Mouse (Mus musculus): ENCODE measurements around the gene Gpr15.

The Gpr15 gene

GRCm38 (mm10) chr16:58718666-58719120 lies at the start of gene Gpr15:
TSS of gene Gpr15 (minus strand) at chr16:58719070.
- peak; percentile 22 for DNase-seq (ENCODE audit: low spot score)

- DNase-seq (ENCODE audit: low spot score), result no peak
Observed at GRCm38 (mm10) chr16:58763076-58763475, 44.2 kb upstream of the Gpr15 start, which contains the start of gene Olfr172. TSS of gene Olfr172 (minus strand) at chr16:58763176.

- DNase-seq (ENCODE audit: low spot score), result no peak
Observed at GRCm38 (mm10) chr16:58756191-58756590, 37.3 kb upstream of the Gpr15 start.

GRCm38 (mm10) chr16:58751314-58751713 lies 32.4 kb upstream of the Gpr15 start:
- DNase-seq (ENCODE audit: low spot score), result no peak

GRCm38 (mm10) chr16:58746715-58747114 lies 27.8 kb upstream of the Gpr15 start:
- DNase-seq (ENCODE audit: low spot score), result no peak

- no peak for DNase-seq (ENCODE audit: low spot score)
Observed at GRCm38 (mm10) chr16:58740751-58741150, 21.9 kb upstream of the Gpr15 start.

GRCm38 (mm10) chr16:58738800-58739199 lies 19.9 kb upstream of the Gpr15 start:
- DNase-seq (ENCODE audit: low spot score), result no peak

- DNase-seq (ENCODE audit: low spot score), result no peak
Observed at GRCm38 (mm10) chr16:58738205-58738604, 19.3 kb upstream of the Gpr15 start.

- no peak for DNase-seq (ENCODE audit: low spot score)
Observed at GRCm38 (mm10) chr16:58728176-58728671, 9.4 kb upstream of the Gpr15 start.

GRCm38 (mm10) chr16:58727477-58728131 lies 8.7 kb upstream of the Gpr15 start, which contains the start of gene Cldnd1:
TSS of gene Cldnd1 (plus strand) at chr16:58727910.
- DNase-seq (ENCODE audit: low spot score), result peak; percentile 97

- no peak for DNase-seq (ENCODE audit: low spot score)
Observed at GRCm38 (mm10) chr16:58726680-58727476, 8.0 kb upstream of the Gpr15 start.

GRCm38 (mm10) chr16:58722292-58722691 lies 3.4 kb upstream of the Gpr15 start:
- DNase-seq (ENCODE audit: low spot score), result no peak

- DNase-seq (ENCODE audit: low spot score), result no peak
Observed at GRCm38 (mm10) chr16:58715018-58715417, 3.9 kb downstream of the Gpr15 start.

- DNase-seq (ENCODE audit: low spot score), result no peak
Observed at GRCm38 (mm10) chr16:58713128-58713527, 5.7 kb downstream of the Gpr15 start.

GRCm38 (mm10) chr16:58712221-58712620 lies 6.6 kb downstream of the Gpr15 start:
- no peak for DNase-seq (ENCODE audit: low spot score)

- no peak for DNase-seq (ENCODE audit: low spot score)
Observed at GRCm38 (mm10) chr16:58709536-58709935, 9.3 kb downstream of the Gpr15 start.

- no peak for DNase-seq (ENCODE audit: low spot score)
Observed at GRCm38 (mm10) chr16:58708601-58709475, 10.0 kb downstream of the Gpr15 start.

- DNase-seq (ENCODE audit: low spot score), result no peak
Observed at GRCm38 (mm10) chr16:58707276-58707905, 11.5 kb downstream of the Gpr15 start.

- no peak for DNase-seq (ENCODE audit: low spot score)
Observed at GRCm38 (mm10) chr16:58704999-58705398, 13.9 kb downstream of the Gpr15 start.

GRCm38 (mm10) chr16:58703382-58704124 lies 15.3 kb downstream of the Gpr15 start:
- no peak for DNase-seq (ENCODE audit: low spot score)

Data from T-cell, adult 2 months (primary cell).